Mouse (Mus musculus) layer of hippocampus, adult 18-20 months (tissue): Measurements from ENCODE around the gene Pigb. TPM values are rescaled to one million over a fixed set of nuclear protein-coding genes. Genes with fewer than 3 reads are reported as not detected.
"Not testable (repeated sequence)": the region's sequence is repeated elsewhere in the genome, so short reads cannot be mapped to it uniquely, and the experiment has no call there.

ENCODE experiments used
- DNase-seq, 2 experiments: peaks; one replicate each; pipeline ENCODE4 v3.0.0; 2022; ENCODE audit warnings: low spot score in 2 of 2
- long read RNA-seq: library from polyadenylated mRNA; stranded (forward); transcript quantifications from one replicate; pipeline ENCODE4 v2.0.0, GENCODE M21; 2021
- total RNA-seq, 2 experiments: library from RNA; stranded (reverse); gene quantifications; 2 replicates each; pipeline ENCODE4 v1.2.3; 2021

The Pigb gene
- total RNA-seq = 10 to 100 TPM; 12.7 TPM
- long read RNA-seq, partial matches to known transcripts = 2 of 8 reads
- long read RNA-seq, other reads (novel, unspliced or antisense) = 1 of 8 reads

GRCm38 (mm10) chr9:73040080-73040479, at the start of gene Pigb:
Gene Pigb, minus strand, starts transcription at chr9:73040378.
- no peak for DNase-seq

- no peak for DNase-seq
Measured at GRCm38 (mm10) chr9:73089222-73089920, 49.2 kb upstream of the Pigb start.

- DNase-seq = no peak
Measured at GRCm38 (mm10) chr9:73087581-73087980, 47.4 kb upstream of the Pigb start.

- DNase-seq = no peak
Measured at GRCm38 (mm10) chr9:73087121-73087520, 46.9 kb upstream of the Pigb start.

GRCm38 (mm10) chr9:73085845-73086244, 45.7 kb upstream of the Pigb start:
- no peak for DNase-seq

GRCm38 (mm10) chr9:73083956-73084355, 43.8 kb upstream of the Pigb start:
- DNase-seq = no peak

GRCm38 (mm10) chr9:73082291-73083000, 42.3 kb upstream of the Pigb start:
- DNase-seq = no peak

- no peak for DNase-seq
Measured at GRCm38 (mm10) chr9:73079801-73080325, 39.7 kb upstream of the Pigb start.

GRCm38 (mm10) chr9:73079349-73079748, 39.2 kb upstream of the Pigb start:
- DNase-seq = not testable (repeated sequence)

GRCm38 (mm10) chr9:73073169-73073568, 33.0 kb upstream of the Pigb start:
- DNase-seq = no peak

GRCm38 (mm10) chr9:73072426-73072825, 32.2 kb upstream of the Pigb start:
- DNase-seq = no peak

- no peak for DNase-seq
Measured at GRCm38 (mm10) chr9:73070971-73071659, 30.9 kb upstream of the Pigb start.

- DNase-seq = no peak
Measured at GRCm38 (mm10) chr9:73068688-73069087, 28.5 kb upstream of the Pigb start.

GRCm38 (mm10) chr9:73068230-73068679, 28.1 kb upstream of the Pigb start:
- DNase-seq = peak; percentile 25 to 54

GRCm38 (mm10) chr9:73067086-73067485, 26.9 kb upstream of the Pigb start:
- no peak for DNase-seq

GRCm38 (mm10) chr9:73063621-73064290, 23.6 kb upstream of the Pigb start:
- no peak for DNase-seq

- no peak for DNase-seq
Measured at GRCm38 (mm10) chr9:73059224-73059623, 19.0 kb upstream of the Pigb start.

GRCm38 (mm10) chr9:73055441-73055911, 15.3 kb upstream of the Pigb start:
- no peak for DNase-seq

GRCm38 (mm10) chr9:73050606-73051005, 10.4 kb upstream of the Pigb start:
- peak in 1 of 2 experiments; percentile 72 for DNase-seq

GRCm38 (mm10) chr9:73049833-73050232, 9.7 kb upstream of the Pigb start:
- DNase-seq = no peak

GRCm38 (mm10) chr9:73048927-73049326, 8.7 kb upstream of the Pigb start:
- DNase-seq = no peak
